8 mouse cellular contexts compared by ENCODE assay signal in the genomic region with DNA sequence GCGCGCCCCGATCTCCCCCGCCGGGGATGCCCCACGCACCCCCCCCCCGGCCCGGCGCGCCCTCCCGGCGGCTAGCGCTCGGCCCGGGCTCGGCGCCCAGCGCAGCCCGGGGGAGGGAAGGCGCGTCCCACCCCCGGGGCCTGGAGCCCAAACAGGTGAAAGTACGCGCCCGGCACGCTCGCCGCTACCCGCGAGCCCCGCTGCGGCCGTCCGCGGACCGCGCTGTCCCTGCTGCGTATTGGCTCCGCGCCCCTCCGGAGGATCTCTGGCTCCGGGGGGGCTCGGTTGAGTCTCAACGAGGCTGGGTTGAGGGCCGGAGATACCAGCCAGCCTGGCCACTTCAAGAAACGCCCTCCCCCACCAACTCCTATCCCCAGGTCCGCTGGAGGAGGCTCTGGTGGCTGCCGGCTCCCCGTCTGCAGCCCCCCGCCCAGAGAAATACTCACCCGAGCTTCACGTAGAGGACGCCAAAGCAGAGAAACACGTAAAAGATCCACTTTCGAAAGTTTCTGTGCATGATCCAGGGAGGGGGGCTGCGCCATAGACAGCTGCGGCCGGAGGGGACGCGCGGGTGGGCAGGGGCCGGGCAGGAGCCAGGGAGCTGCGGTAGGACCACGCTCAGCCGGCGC. TPM values are rescaled to one million over a fixed set of nuclear protein-coding genes. Genes with fewer than 3 reads are reported as not detected.
A peak's percentile ranks its signal among the peaks of the same experiment; 100 is the strongest.
DNase-seq lines count a peak whose midpoint lies in the region; ATAC-seq and TF ChIP-seq lines count a peak whose summit lies in the region.

No protein-coding gene starts in this region.

- peak overlapping the region; percentile 69 for H3K4me3 ChIP-seq in gastrocnemius, adult 2 months
- H3K4me3 ChIP-seq in liver, postnatal 0 days (ENCODE audit: low read depth, low read length) = peak overlapping the region; percentile 36

- no peak overlapping the region for H3K27ac ChIP-seq in gastrocnemius, adult 2 months
- H3K27ac ChIP-seq in liver, postnatal 0 days (ENCODE audit: low read depth) = no peak overlapping the region

- no peaks in the 10 kb centered on the region for H3K9me3 ChIP-seq in liver, postnatal 0 days (ENCODE audit: low read length)

- no peaks in the 10 kb centered on the region for H3K4me1 ChIP-seq in liver, postnatal 0 days (ENCODE audit: insufficient read depth)

- TF ChIP-seq CTCF in gastrocnemius, adult 2 months (IDR thresholded peaks at IDR 0.05) = no peak
- TF ChIP-seq CTCF in liver, postnatal 0 days (IDR thresholded peaks at IDR 0.05; ENCODE audit: low read depth) = no peak

- DNase-seq in gastrocnemius, adult 2 months = no peak
- DNase-seq in gastrocnemius, postnatal 36 days = no peak
- peak; percentile 24 for DNase-seq in urinary bladder, postnatal 14 days (ENCODE audit: low spot score)
- DNase-seq in urinary bladder, postnatal 4 days (ENCODE audit: low spot score in 2 of 2) = no peak
- DNase-seq in liver, postnatal 0 days = no peak
- no peak for DNase-seq in natural killer cell, adult 2 months (ENCODE audit: low spot score in 2 of 2)
- no peak for DNase-seq in frontal cortex, postnatal 10 days (ENCODE audit: low spot score in 2 of 2)

- no peak overlapping the region for H3K9ac ChIP-seq in liver, postnatal 0 days (replicated peaks)

- H3K27me3 ChIP-seq in liver, postnatal 0 days (ENCODE audit: insufficient read depth, low read length) = peaks cover 85% of the 10 kb centered on the region

- WGBS in liver, postnatal 0 days (ENCODE audit: insufficient replicate concordance) = 1% methylated on average over 43 of the region's 66 CpGs

- no peak for ATAC-seq in liver, postnatal 0 days
- no peak for ATAC-seq in megakaryocyte, adult 5-6 weeks (ENCODE audit: poor library complexity, severe bottlenecking)

- H3K4me2 ChIP-seq in liver, postnatal 0 days (ENCODE audit: low read depth, low read length) = peak overlapping the region; percentile 63

- no peak for TF ChIP-seq EP300 in liver, postnatal 0 days (IDR thresholded peaks at IDR 0.05; ENCODE audit: low read depth)

- intact Hi-C loops in gastrocnemius, adult 2 months (cut with DNase I) = loop anchor here (10.0 kb wide), 1 partner anchor 426 kb away; no protein-coding TSS in a partner anchor
- intact Hi-C loops in gastrocnemius, postnatal 36 days (cut with DNase I) = loop anchor here (10.0 kb wide), 1 partner anchor 436 kb away; no protein-coding TSS in a partner anchor

- H3K36me3 ChIP-seq in liver, postnatal 0 days (replicated peaks; ENCODE audit: insufficient read depth, low read length) = no peaks in the 10 kb centered on the region

RNA-seq across cellular contexts. Expression of a gene that starts 1.2 kb away (rescaled TPM):
- not detected for total RNA-seq in gastrocnemius, adult 2 months (2021)
- not detected for total RNA-seq in gastrocnemius, postnatal 36 days (2021)
- 0.05 and 0.09 TPM in 2 replicates for polyA plus RNA-seq in liver, postnatal 0 days (2015; fragmentation: Nextera tagmentation; extraction: Ambion mirVana)
- total RNA-seq in megakaryocyte, adult 5-6 weeks (2015) = not detected in 2 replicates
- total RNA-seq in megakaryocyte, adult 5-6 weeks (2017) = not detected in 2 replicates
